Mouse (Mus musculus): ENCODE data around the gene Osbpl8. TPM values are rescaled to one million over a fixed set of nuclear protein-coding genes. Genes with fewer than 3 reads are reported as not detected.
A peak's percentile ranks its signal among the peaks of the same experiment; 100 is the strongest.

Gene Osbpl8
- polyA plus RNA-seq, 1 experiment, result 25.0 TPM

- 47% methylated on average over 7 of the region's 7 CpGs for WGBS
These were observed 7.3 kb upstream of the Osbpl8 start for GRCm38 (mm10) chr10:111157241-111157659.

GRCm38 (mm10) chr10:111159789-111160522, 4.6 kb upstream of the Osbpl8 start:
- no peak overlapping the region for H3K4me3 ChIP-seq (replicated peaks; ENCODE audit: control insufficient read depth, low read depth, low read length)
- 47% methylated on average over 5 of the region's 5 CpGs for WGBS
- peak overlapping the region; percentile 33; the same call in 1 of the 2 replicates for H3K27ac ChIP-seq (ENCODE audit: control insufficient read depth, insufficient read depth, low read depth, low read length, poor library complexity)
- peaks cover 6% of the 10 kb centered on the region for H3K4me1 ChIP-seq (ENCODE audit: control insufficient read depth, insufficient read depth, low read length)
- TF ChIP-seq CTCF (IDR thresholded peaks at IDR 0.05; ENCODE audit: control insufficient read depth, insufficient read depth, low read length) (no peak), POLR2A (IDR thresholded peaks at IDR 0.05; ENCODE audit: borderline replicate concordance, control insufficient read depth, low read depth, low read length) (no peak)

More at GRCm38 (mm10) chr10:111157241-111157659, 7.3 kb upstream of the Osbpl8 start:
- Histone ChIP-seq H3K4me1 (ENCODE audit: control insufficient read depth, insufficient read depth, low read length) (peaks cover 4% of the 10 kb centered on the region), H3K4me3 (replicated peaks; ENCODE audit: control insufficient read depth, low read depth, low read length) (peak overlapping the region; percentile 22), H3K27ac (ENCODE audit: control insufficient read depth, insufficient read depth, low read depth, low read length, poor library complexity) (peak overlapping the region; percentile 67; the same call in 1 of the 2 replicates)
- TF ChIP-seq CTCF (IDR thresholded peaks at IDR 0.05; ENCODE audit: control insufficient read depth, insufficient read depth, low read length), result no peak
- no peak for TF ChIP-seq POLR2A (IDR thresholded peaks at IDR 0.05; ENCODE audit: borderline replicate concordance, control insufficient read depth, low read depth, low read length)

GRCm38 (mm10) chr10:111160540-111160939, 4.0 kb upstream of the Osbpl8 start:
- H3K4me3 ChIP-seq (replicated peaks; ENCODE audit: control insufficient read depth, low read depth, low read length), result no peak overlapping the region
- WGBS, result 81% methylated on average over 3 of the region's 3 CpGs
- H3K27ac ChIP-seq (ENCODE audit: control insufficient read depth, insufficient read depth, low read depth, low read length, poor library complexity), result no peak overlapping the region
- TF ChIP-seq POLR2A (IDR thresholded peaks at IDR 0.05; ENCODE audit: borderline replicate concordance, control insufficient read depth, low read depth, low read length) (no peak), CTCF (IDR thresholded peaks at IDR 0.05; ENCODE audit: control insufficient read depth, insufficient read depth, low read length) (no peak)
- H3K4me1 ChIP-seq (ENCODE audit: control insufficient read depth, insufficient read depth, low read length), result peaks cover 6% of the 10 kb centered on the region

GRCm38 (mm10) chr10:111161373-111161772, 3.2 kb upstream of the Osbpl8 start:
- Histone ChIP-seq H3K4me3 (replicated peaks; ENCODE audit: control insufficient read depth, low read depth, low read length) (no peak overlapping the region), H3K4me1 (ENCODE audit: control insufficient read depth, insufficient read depth, low read length) (peaks cover 6% of the 10 kb centered on the region), H3K27ac (ENCODE audit: control insufficient read depth, insufficient read depth, low read depth, low read length, poor library complexity) (no peak overlapping the region)
- WGBS, result 37% methylated on average over 6 of the region's 6 CpGs
- no peak for TF ChIP-seq CTCF (IDR thresholded peaks at IDR 0.05; ENCODE audit: control insufficient read depth, insufficient read depth, low read length)
- TF ChIP-seq POLR2A (IDR thresholded peaks at IDR 0.05; ENCODE audit: borderline replicate concordance, control insufficient read depth, low read depth, low read length), result no peak

- Histone ChIP-seq H3K4me3 (replicated peaks; ENCODE audit: control insufficient read depth, low read depth, low read length) (no peak overlapping the region), H3K4me1 (ENCODE audit: control insufficient read depth, insufficient read depth, low read length) (peaks cover 4% of the 10 kb centered on the region), H3K27ac (ENCODE audit: control insufficient read depth, insufficient read depth, low read depth, low read length, poor library complexity) (no peak overlapping the region)
- 31% methylated on average over 3 of the region's 3 CpGs for WGBS
- TF ChIP-seq POLR2A (IDR thresholded peaks at IDR 0.05; ENCODE audit: borderline replicate concordance, control insufficient read depth, low read depth, low read length) (no peak), CTCF (IDR thresholded peaks at IDR 0.05; ENCODE audit: control insufficient read depth, insufficient read depth, low read length) (no peak)
These were observed 1.5 kb upstream of the Osbpl8 start for GRCm38 (mm10) chr10:111163025-111163424.

- 13% methylated on average over 9 of the region's 9 CpGs for WGBS
- Histone ChIP-seq H3K27ac (ENCODE audit: control insufficient read depth, insufficient read depth, low read depth, low read length, poor library complexity) (peak overlapping the region; percentile 95; the same call in 1 of the 2 replicates), H3K4me1 (ENCODE audit: control insufficient read depth, insufficient read depth, low read length) (peaks cover 4% of the 10 kb centered on the region), H3K4me3 (replicated peaks; ENCODE audit: control insufficient read depth, low read depth, low read length) (no peak overlapping the region)
- TF ChIP-seq POLR2A (IDR thresholded peaks at IDR 0.05; ENCODE audit: borderline replicate concordance, control insufficient read depth, low read depth, low read length) (no peak), CTCF (IDR thresholded peaks at IDR 0.05; ENCODE audit: control insufficient read depth, insufficient read depth, low read length) (no peak)
These were observed 831 bp upstream of the Osbpl8 start for GRCm38 (mm10) chr10:111163601-111164240.

GRCm38 (mm10) chr10:111165219-111165981, 848 bp downstream of the Osbpl8 start:
- no peak for TF ChIP-seq CTCF (IDR thresholded peaks at IDR 0.05; ENCODE audit: control insufficient read depth, insufficient read depth, low read length)
- peak; percentile 64; the same call in 1 of the 2 replicates for TF ChIP-seq POLR2A (IDR thresholded peaks at IDR 0.05; ENCODE audit: borderline replicate concordance, control insufficient read depth, low read depth, low read length)
- H3K4me1 ChIP-seq (ENCODE audit: control insufficient read depth, insufficient read depth, low read length), result peaks cover 5% of the 10 kb centered on the region
- peak overlapping the region; percentile 100 for H3K27ac ChIP-seq (ENCODE audit: control insufficient read depth, insufficient read depth, low read depth, low read length, poor library complexity)
- peak overlapping the region; percentile 99 for H3K4me3 ChIP-seq (replicated peaks; ENCODE audit: control insufficient read depth, low read depth, low read length)
- under 1% methylated on average over 52 of the region's 52 CpGs for WGBS

Data from bone marrow, adult 2 months (tissue).